26 mouse cellular contexts compared by ENCODE assay signal in genomic region chr11:19946721-19947120, GRCm38 (mm10). TPM values are rescaled to one million over a fixed set of nuclear protein-coding genes. Genes with fewer than 3 reads are reported as not detected.
A peak's percentile ranks its signal among the peaks of the same experiment; 100 is the strongest.
DNase-seq lines count a peak whose midpoint lies in the region; ATAC-seq and TF ChIP-seq lines count a peak whose summit lies in the region.
"Had no signal": no experiment of that assay in that cellular context is flagged by ENCODE, and none has a peak within 500 bp of the region (broad histone marks: within the 10 kb centered on the region; RNA-seq: fewer than 3 reads in every experiment).

No protein-coding gene starts in this region.

- no peaks in the 10 kb centered on the region for H3K27me3 ChIP-seq in intestine, postnatal 0 days (replicated peaks; ENCODE audit: control insufficient read depth, insufficient read depth, low read length)
- H3K27me3 ChIP-seq in intestine, embryonic 16.5 days (replicated peaks; ENCODE audit: control insufficient read depth, insufficient read depth, low read length), result no peaks in the 10 kb centered on the region
- no peaks in the 10 kb centered on the region for H3K27me3 ChIP-seq in ES-Bruce4 (ENCODE audit: control insufficient read depth, insufficient read depth, low read length, poor library complexity, severe bottlenecking)
- no peaks in the 10 kb centered on the region for H3K27me3 ChIP-seq in hindbrain, postnatal 0 days (ENCODE audit: insufficient read depth, low read length)
- H3K27me3 ChIP-seq: embryonic facial prominence, embryonic 15.5 days; forebrain, embryonic 15.5 days; heart, embryonic 13.5 days had no signal

- 0 out of 2 replicates have a peak, but pooled peaks have one; percentile 12 for TF ChIP-seq EP300 in ES-Bruce4 (IDR thresholded peaks at IDR 0.05; ENCODE audit: insufficient read depth, low read depth, low read length)

- H3K27ac ChIP-seq in intestine, postnatal 0 days (ENCODE audit: low read depth, low read length), result no peak overlapping the region
- no peak overlapping the region for H3K27ac ChIP-seq in intestine, embryonic 16.5 days (ENCODE audit: low read length)
- H3K27ac ChIP-seq in ES-Bruce4 (ENCODE audit: insufficient read depth, low read length), result no peak overlapping the region
- H3K27ac ChIP-seq in ES-E14 (ENCODE audit: insufficient read depth, low read depth, low read length, poor library complexity, severe bottlenecking), result no peak overlapping the region
- H3K27ac ChIP-seq in hindbrain, postnatal 0 days, result no peak overlapping the region
- H3K27ac ChIP-seq: embryonic facial prominence, embryonic 15.5 days; forebrain, embryonic 15.5 days; heart, embryonic 10.5 days; heart, embryonic 13.5 days; hindbrain, embryonic 14.5 days had no signal

- TF ChIP-seq CTCF in intestine, postnatal 0 days (IDR thresholded peaks at IDR 0.05; ENCODE audit: low read depth), result peak; percentile 43; the same call in 1 of the 2 replicates
- peak; percentile 29 for TF ChIP-seq CTCF in ES-Bruce4 (IDR thresholded peaks at IDR 0.05; ENCODE audit: low read depth, low read length)
- TF ChIP-seq CTCF in hindbrain, postnatal 0 days (IDR thresholded peaks at IDR 0.05; ENCODE audit: low read depth), result no peak

- H3K4me3 ChIP-seq in intestine, postnatal 0 days (ENCODE audit: low read depth, low read length), result no peak overlapping the region
- H3K4me3 ChIP-seq in intestine, embryonic 16.5 days (ENCODE audit: low read length), result no peak overlapping the region
- no peak overlapping the region for H3K4me3 ChIP-seq in ES-Bruce4 (ENCODE audit: low read depth, low read length)
- H3K4me3 ChIP-seq in ES-E14 (ENCODE audit: insufficient read depth in 1 of 2, low read depth in 1 of 2, low read length in 2 of 2, poor library complexity in 1 of 2, severe bottlenecking in 1 of 2), result no peak overlapping the region
- H3K4me3 ChIP-seq in hindbrain, postnatal 0 days (ENCODE audit: low read length), result no peak overlapping the region
- H3K4me3 ChIP-seq: embryonic facial prominence, embryonic 15.5 days; forebrain, embryonic 15.5 days; heart, adult 2 months; heart, embryonic 10.5 days; heart, embryonic 13.5 days had no signal

- H3K9me3 ChIP-seq in intestine, postnatal 0 days (ENCODE audit: control insufficient read depth), result no peaks in the 10 kb centered on the region
- no peaks in the 10 kb centered on the region for H3K9me3 ChIP-seq in intestine, embryonic 16.5 days (ENCODE audit: control insufficient read depth, low read length)
- H3K9me3 ChIP-seq in ES-Bruce4 (replicated peaks; ENCODE audit: control insufficient read depth, insufficient read depth, low read length, poor library complexity, severe bottlenecking), result no peaks in the 10 kb centered on the region
- no peaks in the 10 kb centered on the region for H3K9me3 ChIP-seq in ES-E14 (ENCODE audit: control insufficient read depth, insufficient read depth, low read depth, low read length)
- no peaks in the 10 kb centered on the region for H3K9me3 ChIP-seq in hindbrain, postnatal 0 days (ENCODE audit: low read length)
- H3K9me3 ChIP-seq: embryonic facial prominence, embryonic 15.5 days; forebrain, embryonic 15.5 days; G1E; heart, embryonic 10.5 days; heart, embryonic 13.5 days had no signal

- in situ Hi-C loops in ES-E14 (cut with MboI; ENCODE audit: low sequenced_read_pairs in 2 of 2, unreplicated experiment in 2 of 2), result no loop called here

- 0 out of 2 replicates have a peak, but pooled peaks cover 9% of the 10 kb centered on the region for H3K36me3 ChIP-seq in intestine, postnatal 0 days (ENCODE audit: control insufficient read depth, insufficient read depth)
- no peaks in the 10 kb centered on the region for H3K36me3 ChIP-seq in intestine, embryonic 16.5 days (ENCODE audit: control insufficient read depth, insufficient read depth, low read length)
- peaks cover 5% of the 10 kb centered on the region for H3K36me3 ChIP-seq in ES-Bruce4 (ENCODE audit: control insufficient read depth, insufficient read depth, low read length, poor library complexity, severe bottlenecking)
- H3K36me3 ChIP-seq in ES-E14 (ENCODE audit: control insufficient read depth, insufficient read depth, low read length, poor library complexity, severe bottlenecking), result peaks cover 27% of the 10 kb centered on the region; the same call in 1 of the 2 replicates
- H3K36me3 ChIP-seq in hindbrain, postnatal 0 days (ENCODE audit: insufficient read depth, low read length), result no peaks in the 10 kb centered on the region; the same call in 1 of the 2 replicates
- H3K36me3 ChIP-seq: forebrain, embryonic 15.5 days had no signal

- whole genome bisulfite sequencing in intestine, postnatal 0 days, result 75% methylated on average over 6 of the region's 7 CpGs
- 79% methylated on average over 6 of the region's 7 CpGs for WGBS in intestine, embryonic 16.5 days
- WGBS in hindbrain, postnatal 0 days, result 95% methylated on average over 6 of the region's 7 CpGs

- no peak overlapping the region for H3K9ac ChIP-seq in intestine, postnatal 0 days (ENCODE audit: low read depth, low read length)
- no peak overlapping the region for H3K9ac ChIP-seq in intestine, embryonic 16.5 days (ENCODE audit: low read depth, low read length)
- no peak overlapping the region for H3K9ac ChIP-seq in ES-Bruce4 (ENCODE audit: low read depth, poor library complexity, severe bottlenecking)
- 0 out of 2 replicates have a peak overlapping the region, but pooled peaks have one; percentile 0 for H3K9ac ChIP-seq in ES-E14 (ENCODE audit: insufficient read depth, low read depth, low read length, poor library complexity, severe bottlenecking)
- H3K9ac ChIP-seq in hindbrain, postnatal 0 days (replicated peaks; ENCODE audit: low read length), result no peak overlapping the region
- H3K9ac ChIP-seq: embryonic facial prominence, embryonic 15.5 days; forebrain, embryonic 15.5 days; heart, embryonic 13.5 days; hindbrain, embryonic 14.5 days had no signal

- no peak for TF ChIP-seq POLR2A in ES-Bruce4 (IDR thresholded peaks at IDR 0.05; ENCODE audit: insufficient read depth, low read length)

- DNase-seq in ES-E14 (ENCODE audit: low read depth, low spot score) (no peak), ZHBTc4 (ENCODE audit: low read depth, low spot score) (peak; percentile 75)
- DNase-seq in right cerebral cortex, postnatal 10 days (ENCODE audit: low spot score in 2 of 2), result no peak
- no peak for DNase-seq in hindbrain, postnatal 0 days (ENCODE audit: low spot score)
- DNase-seq: adrenal gland, postnatal 10 days; adrenal gland, postnatal 36 days; cerebellum, adult 18-20 months; cerebellum, adult 9-11 months; cerebellum, postnatal 25 days; embryo, embryonic 11 days; gastrocnemius, postnatal 10 days; gastrocnemius, postnatal 36 days; heart, adult 2 months; heart, postnatal 14 days; heart, postnatal 4 days; kidney, adult 18-20 months had no signal

- no peak overlapping the region for H3K4me2 ChIP-seq in intestine, postnatal 0 days (replicated peaks; ENCODE audit: low read depth)
- H3K4me2 ChIP-seq in intestine, embryonic 16.5 days (ENCODE audit: low read depth, low read length), result no peak overlapping the region
- no peak overlapping the region for H3K4me2 ChIP-seq in hindbrain, postnatal 0 days (ENCODE audit: low read depth, low read length)
- H3K4me2 ChIP-seq: embryonic facial prominence, embryonic 15.5 days; forebrain, embryonic 15.5 days; heart, embryonic 13.5 days; hindbrain, embryonic 14.5 days had no signal

- H3K4me1 ChIP-seq in intestine, postnatal 0 days (replicated peaks; ENCODE audit: control insufficient read depth, insufficient read depth, low read length), result peaks cover 10% of the 10 kb centered on the region; the same call in 1 of the 2 replicates
- peaks cover 45% of the 10 kb centered on the region for H3K4me1 ChIP-seq in intestine, embryonic 16.5 days (ENCODE audit: control insufficient read depth, insufficient read depth, low read length)
- H3K4me1 ChIP-seq in ES-Bruce4 (ENCODE audit: control insufficient read depth, insufficient read depth, low read length) (peaks cover 10% of the 10 kb centered on the region), ES-E14 (ENCODE audit: control insufficient read depth in 2 of 2, insufficient read depth in 2 of 2, low read length in 2 of 2, poor library complexity in 1 of 2) (peaks cover 14 to 25% of the 10 kb centered on the region in 2 experiments)
- H3K4me1 ChIP-seq in hindbrain, postnatal 0 days (ENCODE audit: insufficient read depth, low read length), result 0 out of 2 replicates have a peak, but pooled peaks cover 17% of the 10 kb centered on the region

- no peak for ATAC-seq in intestine, postnatal 0 days
- ATAC-seq in intestine, embryonic 16.5 days, result no peak
- no peak for ATAC-seq in hindbrain, postnatal 0 days
- ATAC-seq: CD4-positive, CD25-positive, alpha-beta regulatory T cell, adult 4 months had no signal

TF ChIP-seq in ES-E14, 5 proteins besides CTCF, POLR2A, EP300 and RAD21:
- no peak for TF ChIP-seq ZC3H11A (IDR thresholded peaks at IDR 0.05; ENCODE audit: borderline replicate concordance, low read depth, low read length)
- TF ChIP-seq ZNF384 (IDR thresholded peaks at IDR 0.05; ENCODE audit: low read depth, low read length), result peak; percentile 57; the same call in 1 of the 2 replicates

RNA-seq across cellular contexts. Expression of gene Spred2, which starts 22.5 kb away (rescaled TPM):
- polyA plus RNA-seq in intestine, postnatal 0 days (2015; fragmentation: Nextera tagmentation; extraction: Ambion mirVana), result 5.6 and 5.7 TPM in 2 replicates
- 4.4 and 4.9 TPM in 2 replicates for polyA plus RNA-seq in intestine, embryonic 16.5 days (2015; fragmentation: Nextera tagmentation; extraction: Ambion mirVana)
- polyA plus RNA-seq in ES-Bruce4 (2011; ENCODE audit: insufficient read depth, insufficient read length, low read depth, missing spikeins), result 41.9 and 43.5 TPM in 2 replicates
- total RNA-seq in ES-E14 (2012; rRNA removed), result 19.4 and 21.6 TPM in 2 replicates
- total RNA-seq in hindbrain, postnatal 0 days (2014; rRNA removed), result 15.6 and 16.9 TPM in 2 replicates
- polyA plus RNA-seq in hindbrain, postnatal 0 days (2015; fragmentation: Nextera tagmentation; extraction: Ambion mirVana), result 8.4 and 8.7 TPM in 2 replicates
